Mouse (Mus musculus) embryonic facial prominence, embryonic 14.5 days (tissue): ENCODE measurements around the gene Bst1. TPM values are rescaled to one million over a fixed set of nuclear protein-coding genes. Genes with fewer than 3 reads are reported as not detected.
A peak's percentile ranks its signal among the peaks of the same experiment; 100 is the strongest.

Source experiments
- ATAC-seq: fragments of 200-750 bp; cut with Nextera tagmentation; 2 replicates; pipeline ENCODE4 v1.8.0; 2017; ENCODE audit warnings: low read depth, moderate number of reproducible peaks, moderate TSS enrichment
- DNase-seq: peaks from one replicate; pipeline ENCODE4 v3.0.0-alpha.2; 2015; ENCODE audit warnings: low spot score
- H3K27ac ChIP-seq: fragments of 300-500 bp; sonication (generic); replicated peaks from 2 replicates; pipeline ENCODE4 v1.5.1; 2014; ENCODE audit warnings: low read depth, mild to moderate bottlenecking, low read length, moderate library complexity
- H3K27me3 ChIP-seq: fragments of 300-500 bp; sonication (generic); replicated peaks from 2 replicates; pipeline ENCODE4 v1.6.1; 2014; ENCODE audit warnings: low read length; ENCODE audit not compliant: control insufficient read depth, insufficient read depth
- H3K36me3 ChIP-seq: fragments of 300-500 bp; sonication (generic); 2 replicates; pipeline ENCODE4 v1.6.1; 2014; ENCODE audit warnings: low read length, mixed read lengths; ENCODE audit not compliant: control insufficient read depth, insufficient read depth
- H3K4me1 ChIP-seq: fragments of 300-500 bp; sonication (generic); 2 replicates; pipeline ENCODE4 v1.6.1; 2014; ENCODE audit warnings: antibody characterized with exemption, low read length; ENCODE audit not compliant: control insufficient read depth, insufficient read depth
- H3K4me2 ChIP-seq: fragments of 300-500 bp; sonication (generic); 2 replicates; pipeline ENCODE4 v1.6.1; 2014; ENCODE audit warnings: low read depth, mild to moderate bottlenecking, low read length, moderate library complexity, mixed read lengths
- H3K4me3 ChIP-seq: fragments of 300-500 bp; sonication (generic); 2 replicates; pipeline ENCODE4 v1.5.1; 2014; ENCODE audit warnings: low read depth, mild to moderate bottlenecking, low read length
- H3K9ac ChIP-seq: fragments of 300-500 bp; sonication (generic); 2 replicates; pipeline ENCODE4 v1.6.1; 2014; ENCODE audit warnings: low read depth, mild to moderate bottlenecking, low read length, moderate library complexity, mixed read lengths
- H3K9me3 ChIP-seq: fragments of 300-500 bp; sonication (generic); 2 replicates; pipeline ENCODE4 v1.6.1; 2016; ENCODE audit warnings: low read length; ENCODE audit not compliant: control insufficient read depth
- WGBS: fragments of 180-500 bp; shearing (Covaris S2); extraction: QIAGEN DNeasy Blood & Tissue Kit; methylation state at CpG from one replicate; pipeline ENCODE4 v1.1.7; 2014; 5-methylcytosine and 5-hydroxymethylcytosine counted together
- polyA plus RNA-seq: library from polyadenylated mRNA; unstranded; fragments of >200 nt; fragmentation: Nextera tagmentation; extraction: Ambion mirVana; gene quantifications from 2 replicates; pipeline ENCODE4 v1.2.1, GENCODE M21; 2014

Bst1 gene
- polyA plus RNA-seq, 1 experiment from 2014 or later, result 0.47 TPM

DNA sequence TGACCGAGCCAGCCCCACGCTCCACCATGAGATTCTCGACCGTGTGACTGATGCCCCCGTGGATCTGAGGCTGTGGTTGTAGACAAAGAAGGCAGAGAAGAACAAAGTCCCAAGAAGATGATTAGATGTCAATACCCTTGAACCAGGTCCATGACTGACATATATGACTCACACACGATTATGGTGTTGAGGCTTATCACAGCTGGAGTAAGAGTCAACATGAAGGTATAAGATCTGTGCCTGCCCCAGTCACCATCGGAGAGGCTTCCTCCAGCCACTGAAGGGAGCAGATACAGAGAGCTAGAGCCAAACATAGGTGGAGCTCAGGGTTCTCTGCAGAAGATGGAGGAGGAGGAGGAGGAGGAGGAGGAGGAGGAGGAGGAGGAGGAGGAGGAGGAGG is 12.3 kb upstream of the Bst1 start:
- Histone ChIP-seq H3K4me3 (no peak overlapping the region), H3K27ac (no peak overlapping the region), H3K4me1 (no peaks in the 10 kb centered on the region), H3K36me3 (no peaks in the 10 kb centered on the region), H3K9me3 (no peaks in the 10 kb centered on the region), H3K9ac (no peak overlapping the region), H3K4me2 (no peak overlapping the region), H3K27me3 (no peaks in the 10 kb centered on the region)
- no peak for ATAC-seq
- no peak for DNase-seq
- WGBS, result 95% methylated on average over 7 of the region's 7 CpGs

DNA sequence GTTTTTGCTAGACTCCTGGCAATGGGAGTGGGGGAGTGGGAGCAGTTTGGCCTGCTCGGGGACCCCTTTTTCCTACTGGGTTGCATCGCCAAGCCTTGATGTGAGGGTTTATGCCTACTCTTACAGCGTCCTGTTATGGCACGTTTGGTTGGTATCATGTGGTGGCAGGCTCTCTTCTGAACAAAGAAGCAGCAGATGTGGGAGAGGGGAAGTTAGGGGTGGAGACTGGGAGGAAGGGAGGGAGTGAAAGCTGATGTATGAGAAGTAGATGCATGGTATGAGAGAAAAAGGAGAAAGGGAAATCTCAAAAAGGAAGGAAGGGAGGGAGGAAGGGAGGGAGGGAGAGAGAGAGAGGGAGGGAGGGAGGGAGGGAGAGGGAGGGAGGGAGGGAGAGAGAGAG is 11.8 kb upstream of the Bst1 start:
- no peaks in the 10 kb centered on the region for H3K4me1 ChIP-seq
- ATAC-seq (no peak), DNase-seq (no peak)
- H3K27ac ChIP-seq, result no peak overlapping the region
- H3K4me2 ChIP-seq, result no peak overlapping the region
- no peak overlapping the region for H3K9ac ChIP-seq
- H3K27me3 ChIP-seq, result no peaks in the 10 kb centered on the region
- no peak overlapping the region for H3K4me3 ChIP-seq
- no peaks in the 10 kb centered on the region for H3K36me3 ChIP-seq
- no peaks in the 10 kb centered on the region for H3K9me3 ChIP-seq
- WGBS, result 67% methylated on average over 4 of the region's 4 CpGs

DNA sequence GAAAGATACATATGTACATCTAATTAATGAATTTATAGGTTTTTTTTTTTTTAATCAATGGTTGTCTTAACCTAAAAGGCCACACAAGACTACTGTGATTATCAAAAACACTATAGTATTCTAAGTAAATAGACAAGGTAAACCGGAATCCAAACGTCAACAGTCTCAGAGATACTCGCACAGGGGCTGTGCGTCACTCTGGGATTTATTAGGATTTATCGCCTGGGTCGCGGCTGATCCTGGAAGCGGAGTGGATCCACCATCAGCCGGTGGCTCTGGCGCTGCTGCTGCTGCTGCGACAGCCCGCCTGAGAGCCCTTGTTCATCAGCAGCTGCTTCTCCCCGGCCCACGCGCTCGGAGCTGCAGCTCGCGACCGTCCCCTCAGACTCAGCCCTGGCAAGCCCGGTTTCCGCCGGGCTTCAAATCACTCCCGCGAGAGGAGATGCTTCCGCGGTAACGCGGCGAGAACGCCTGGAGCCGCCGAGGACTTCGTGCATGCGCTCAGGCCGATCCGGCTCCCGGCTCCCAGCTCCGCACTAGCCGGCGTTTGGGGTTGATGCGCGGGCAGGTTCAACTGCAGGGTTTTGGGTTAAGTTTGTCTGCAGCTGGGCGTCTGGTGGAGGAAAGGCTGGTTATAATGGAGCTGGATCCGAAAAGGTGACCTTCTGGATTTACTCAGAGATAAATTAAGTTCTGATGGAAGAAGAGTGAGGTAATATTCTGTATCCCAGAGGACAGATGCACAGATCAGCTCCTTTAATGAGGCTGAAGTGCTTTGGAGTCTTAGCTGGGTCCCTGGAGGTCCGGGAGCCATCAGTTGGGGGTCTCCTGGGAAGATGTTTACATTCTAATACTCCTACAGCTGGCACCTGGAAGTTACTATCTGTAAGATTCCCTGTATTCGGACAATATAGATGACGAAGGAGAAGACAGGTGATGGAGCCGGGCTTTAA is 10.7 kb upstream of the Bst1 start:
- WGBS, result 4% methylated on average over 46 of the region's 48 CpGs
- ATAC-seq, result peak; percentile 98
- H3K27ac ChIP-seq, result peak overlapping the region; percentile 78
- peak; percentile 95 for DNase-seq
- peak overlapping the region; percentile 79 for H3K9ac ChIP-seq
- H3K27me3 ChIP-seq, result no peaks in the 10 kb centered on the region
- H3K4me3 ChIP-seq, result peak overlapping the region; percentile 55
- no peaks in the 10 kb centered on the region for H3K36me3 ChIP-seq
- no peaks in the 10 kb centered on the region for H3K4me1 ChIP-seq
- H3K4me2 ChIP-seq, result peak overlapping the region; percentile 83
- H3K9me3 ChIP-seq, result no peaks in the 10 kb centered on the region

DNA sequence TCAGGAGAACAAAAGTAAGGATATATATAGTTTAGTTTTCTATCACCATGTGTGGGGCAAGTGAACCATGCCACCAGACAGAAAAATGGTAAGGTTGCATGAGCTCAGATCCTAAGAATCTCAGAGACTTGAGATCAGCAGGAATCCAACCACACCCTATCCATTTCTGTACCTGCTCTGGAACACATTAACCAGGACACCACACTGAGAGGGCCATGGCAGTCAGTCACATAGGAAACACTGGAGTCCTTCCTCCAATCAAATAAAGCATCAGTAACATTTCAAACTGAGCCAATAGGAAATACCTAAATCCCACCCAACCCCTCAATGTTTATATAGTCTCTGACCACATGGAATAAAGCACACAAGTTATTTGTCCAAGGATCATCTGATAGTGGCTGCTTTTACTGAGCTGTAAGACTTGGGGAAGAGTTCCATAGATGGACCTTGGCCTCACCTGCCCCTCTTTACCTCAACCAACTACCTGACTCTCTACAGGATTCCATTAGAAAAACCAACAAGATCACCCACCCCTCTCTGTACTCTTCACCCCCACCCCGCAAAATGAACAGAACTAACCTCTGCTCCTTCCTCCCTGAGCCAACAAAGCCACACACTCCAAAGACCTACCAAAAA is 8.1 kb upstream of the Bst1 start:
- ATAC-seq (no peak), DNase-seq (no peak)
- H3K4me1 ChIP-seq, result no peaks in the 10 kb centered on the region
- no peak overlapping the region for H3K4me2 ChIP-seq
- H3K27me3 ChIP-seq, result no peaks in the 10 kb centered on the region
- WGBS, result 77% methylated on average over 1 of the region's 1 CpGs
- H3K9me3 ChIP-seq, result no peaks in the 10 kb centered on the region
- no peak overlapping the region for H3K9ac ChIP-seq
- H3K36me3 ChIP-seq, result no peaks in the 10 kb centered on the region
- no peak overlapping the region for H3K27ac ChIP-seq
- H3K4me3 ChIP-seq, result no peak overlapping the region

DNA sequence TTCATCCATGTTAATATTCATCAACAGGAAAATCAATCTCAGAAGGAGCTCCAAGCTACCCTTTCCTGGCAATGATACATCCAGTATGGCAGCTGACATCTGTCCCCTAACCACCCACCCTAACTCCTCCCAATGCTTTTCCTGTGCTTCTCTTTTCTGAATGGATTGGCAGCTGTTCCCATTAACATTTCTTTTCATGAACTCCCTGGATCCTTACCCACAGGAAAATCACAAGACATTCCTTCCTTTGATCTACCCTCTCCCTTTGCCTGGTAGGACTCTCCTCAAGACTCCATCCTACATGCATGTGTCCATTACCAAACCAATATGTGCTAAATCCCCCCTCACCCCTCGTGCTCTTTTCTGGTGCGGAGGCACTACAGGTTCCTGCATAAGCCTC is 4.1 kb upstream of the Bst1 start:
- Histone ChIP-seq H3K4me2 (no peak overlapping the region), H3K9me3 (no peaks in the 10 kb centered on the region), H3K4me3 (no peak overlapping the region), H3K4me1 (no peaks in the 10 kb centered on the region), H3K27me3 (no peaks in the 10 kb centered on the region), H3K36me3 (no peaks in the 10 kb centered on the region), H3K27ac (no peak overlapping the region), H3K9ac (no peak overlapping the region)
- ATAC-seq, result no peak
- WGBS, result 82% methylated on average over 2 of the region's 2 CpGs
- no peak for DNase-seq

DNA sequence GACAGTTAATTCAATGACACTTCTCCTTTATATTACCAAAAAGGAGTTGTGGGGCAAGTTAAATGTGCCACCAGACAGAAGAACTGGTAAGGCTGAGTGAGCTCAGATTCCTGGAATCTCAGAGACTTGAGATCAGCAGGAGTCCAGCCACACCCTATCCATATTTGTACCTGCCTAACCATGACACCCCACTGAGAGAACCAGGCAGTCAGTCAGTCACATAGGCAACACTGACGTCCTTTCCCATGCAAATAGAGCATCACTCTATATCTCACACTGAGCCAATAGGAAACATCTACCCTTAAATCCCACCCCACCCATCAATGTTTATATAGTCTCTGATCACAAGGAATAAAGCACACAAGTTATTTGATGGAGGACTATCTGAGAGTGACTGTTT is 2.9 kb upstream of the Bst1 start:
- Histone ChIP-seq H3K9me3 (no peaks in the 10 kb centered on the region), H3K9ac (no peak overlapping the region), H3K4me2 (no peak overlapping the region), H3K27me3 (no peaks in the 10 kb centered on the region), H3K36me3 (no peaks in the 10 kb centered on the region), H3K27ac (no peak overlapping the region), H3K4me1 (no peaks in the 10 kb centered on the region), H3K4me3 (no peak overlapping the region)
- WGBS, result 44% methylated on average over 1 of the region's 1 CpGs
- no peak for DNase-seq
- no peak for ATAC-seq

DNA sequence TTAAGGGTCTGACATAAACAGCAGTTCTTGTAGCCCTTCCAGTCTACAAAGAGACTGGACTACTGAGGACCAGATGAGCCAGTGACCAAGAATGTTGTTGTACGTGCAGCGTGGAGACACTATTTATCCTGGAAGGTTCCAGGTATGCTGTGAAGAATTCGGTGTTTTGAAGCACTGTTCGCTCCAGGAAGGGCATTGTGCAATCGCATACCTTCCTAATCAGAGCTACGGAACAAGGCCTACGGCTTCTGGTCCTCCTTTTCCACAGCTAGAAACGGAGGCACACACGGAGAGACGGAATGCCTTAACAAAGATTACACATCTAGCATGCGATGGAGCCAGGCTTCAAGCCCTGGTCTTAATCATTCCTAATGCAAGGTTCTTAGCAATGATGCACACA is 2.1 kb downstream of the Bst1 start:
- no peaks in the 10 kb centered on the region for H3K9me3 ChIP-seq
- H3K36me3 ChIP-seq, result no peaks in the 10 kb centered on the region
- H3K27me3 ChIP-seq, result no peaks in the 10 kb centered on the region
- no peak overlapping the region for H3K4me2 ChIP-seq
- H3K27ac ChIP-seq, result no peak overlapping the region
- no peak for ATAC-seq
- H3K4me1 ChIP-seq, result no peaks in the 10 kb centered on the region
- no peak for DNase-seq
- WGBS, result 80% methylated on average over 11 of the region's 11 CpGs
- H3K9ac ChIP-seq, result no peak overlapping the region
- H3K4me3 ChIP-seq, result no peak overlapping the region

DNA sequence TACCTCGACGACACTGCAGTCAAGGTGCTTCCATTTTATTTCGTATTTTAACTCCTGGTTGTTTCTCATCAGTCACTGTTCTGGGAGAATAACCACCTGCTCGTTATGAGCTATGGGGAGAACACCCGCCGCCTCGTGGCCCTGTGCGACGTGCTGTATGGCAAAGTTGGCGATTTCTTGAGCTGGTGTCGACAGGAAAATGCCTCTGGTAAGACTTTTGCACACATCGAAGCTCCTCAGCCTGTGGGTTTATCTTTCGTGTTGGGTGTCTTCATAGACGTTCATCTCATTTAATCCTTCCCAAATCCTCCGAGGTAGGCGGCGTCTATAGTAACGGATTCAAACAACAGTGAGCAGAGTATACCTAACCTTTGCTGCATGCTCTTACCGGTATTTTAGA is 2.9 kb downstream of the Bst1 start, which contains the start of gene Fbxl5:
Fbxl5 (minus strand) TSS at position 101 of the 400 bp plus-strand sequence.
- Histone ChIP-seq H3K4me2 (no peak within 1 kb of the TSS), H3K4me1 (no peaks in the 10 kb centered on the region), H3K4me3 (no peak within 1 kb of the TSS), H3K9ac (no peak within 1 kb of the TSS), H3K9me3 (no peaks in the 10 kb centered on the region), H3K36me3 (no peaks in the 10 kb centered on the region), H3K27ac (no peak within 1 kb of the TSS), H3K27me3 (no peaks in the 10 kb centered on the region)
- no peak for DNase-seq
- ATAC-seq, result no peak
- WGBS, result 82% methylated on average over 19 of the region's 19 CpGs
